Mouse (Mus musculus) forebrain, postnatal 0 days (tissue): Measurements from ENCODE around the gene Reep3. TPM values are rescaled to one million over a fixed set of nuclear protein-coding genes. Genes with fewer than 3 reads are reported as not detected.

ENCODE experiments used
- ATAC-seq: fragments of 200-750 bp; cut with Nextera tagmentation; 2 replicates; pipeline ENCODE4 v1.8.0; 2017; ENCODE audit warnings: mild to moderate bottlenecking, moderate library complexity
- DNase-seq: peaks from one replicate; pipeline ENCODE4 v3.0.0-alpha.2; 2015
- H3K27ac ChIP-seq: fragments of 300-500 bp; sonication (generic); 2 replicates; pipeline ENCODE4 v1.5.1; 2014; ENCODE audit warnings: low read depth, mild to moderate bottlenecking, antibody characterized with exemption, low read length, moderate library complexity, mixed read lengths
- H3K27me3 ChIP-seq: fragments of 300-500 bp; sonication (generic); 2 replicates; pipeline ENCODE4 v1.6.1; 2014; ENCODE audit warnings: mild to moderate bottlenecking, low read length, mixed read lengths; ENCODE audit not compliant: insufficient read depth
- H3K36me3 ChIP-seq: fragments of 300-500 bp; sonication (generic); 2 replicates; pipeline ENCODE4 v1.6.1; 2014; ENCODE audit warnings: mild to moderate bottlenecking, moderate library complexity; ENCODE audit not compliant: insufficient read depth
- H3K4me1 ChIP-seq: fragments of 300-500 bp; sonication (generic); 2 replicates; pipeline ENCODE4 v1.6.1; 2014; ENCODE audit warnings: antibody characterized with exemption; ENCODE audit not compliant: insufficient read depth
- H3K4me2 ChIP-seq: fragments of 300-500 bp; sonication (generic); 2 replicates; pipeline ENCODE4 v1.6.1; 2014; ENCODE audit warnings: low read depth, mild to moderate bottlenecking, moderate library complexity
- H3K4me3 ChIP-seq: fragments of 300-500 bp; sonication (generic); 2 replicates; pipeline ENCODE4 v1.5.1; 2014; ENCODE audit warnings: low read depth, low read length, mixed read lengths
- H3K9ac ChIP-seq: fragments of 300-500 bp; sonication (generic); 2 replicates; pipeline ENCODE4 v1.6.1; 2014; ENCODE audit warnings: mild to moderate bottlenecking
- H3K9me3 ChIP-seq: fragments of 300-500 bp; sonication (generic); 2 replicates; pipeline ENCODE4 v1.6.1; 2016; ENCODE audit warnings: low read length
- CTCF ChIP-seq: sonication (generic); IDR thresholded peaks from 2 replicates; pipeline ENCODE4 v1.5.1; 2016; ENCODE audit warnings: antibody characterized with exemption, control low read depth, low read depth
- WGBS: fragments of 180-500 bp; shearing (Covaris S2); extraction: QIAGEN DNeasy Blood & Tissue Kit; methylation state at CpG from one replicate; pipeline ENCODE4 v1.1.7; 2014; 5-methylcytosine and 5-hydroxymethylcytosine counted together
- polyA plus RNA-seq: library from polyadenylated mRNA; unstranded; fragments of >200 nt; fragmentation: Nextera tagmentation; extraction: Ambion mirVana; gene quantifications from 2 replicates; pipeline ENCODE4 v1.2.1, GENCODE M21; 2015
- total RNA-seq: library from RNA; depleted of rRNA; stranded (reverse); fragments of >200 nt; gene quantifications from 2 replicates; pipeline ENCODE4 v1.2.3, GENCODE M21; 2014

The Reep3 gene
- total and polyA plus RNA-seq, 2 experiments from 2014 or later: 23.7 to 30.8 TPM

- Histone ChIP-seq H3K4me1 (peaks cover 3% of the 10 kb centered on the region), H3K4me3 (no peak overlapping the region), H3K9ac (no peak overlapping the region), H3K27me3 (no peaks in the 10 kb centered on the region), H3K9me3 (no peaks in the 10 kb centered on the region), H3K36me3 (no peaks in the 10 kb centered on the region), H3K4me2 (no peak overlapping the region), H3K27ac (0 out of 2 replicates have a peak overlapping the region, but pooled peaks have one; percentile 2)
- peak; percentile 58 for ATAC-seq
- TF ChIP-seq CTCF: no peak
- 12% methylated on average over 9 of the region's 9 CpGs for WGBS
- peak; percentile 41 for DNase-seq
Observed at GRCm38 (mm10) chr10:67053475-67053874, 43.3 kb downstream of the Reep3 start.

GRCm38 (mm10) chr10:67052429-67052828, 44.3 kb downstream of the Reep3 start:
- Histone ChIP-seq H3K36me3 (no peaks in the 10 kb centered on the region), H3K4me1 (peaks cover 10% of the 10 kb centered on the region), H3K9ac (no peak overlapping the region), H3K4me3 (no peak overlapping the region), H3K27ac (no peak overlapping the region), H3K27me3 (no peaks in the 10 kb centered on the region), H3K4me2 (no peak overlapping the region), H3K9me3 (no peaks in the 10 kb centered on the region)
- DNase-seq (no peak), ATAC-seq (no peak)
- TF ChIP-seq CTCF: no peak
- 72% methylated on average over 9 of the region's 9 CpGs for whole genome bisulfite sequencing

GRCm38 (mm10) chr10:67051466-67051865, 45.3 kb downstream of the Reep3 start:
- no peak for DNase-seq
- Histone ChIP-seq H3K9me3 (no peaks in the 10 kb centered on the region), H3K4me2 (no peak overlapping the region), H3K36me3 (no peaks in the 10 kb centered on the region), H3K4me1 (peaks cover 10% of the 10 kb centered on the region), H3K27ac (no peak overlapping the region), H3K27me3 (no peaks in the 10 kb centered on the region), H3K4me3 (no peak overlapping the region), H3K9ac (no peak overlapping the region)
- 84% methylated on average over 5 of the region's 5 CpGs for WGBS
- TF ChIP-seq CTCF: no peak
- ATAC-seq: no peak

- 59% methylated on average over 6 of the region's 7 CpGs for WGBS
Observed at GRCm38 (mm10) chr10:67050766-67051165, 46.0 kb downstream of the Reep3 start.

GRCm38 (mm10) chr10:67049621-67050020, 47.1 kb downstream of the Reep3 start:
- Histone ChIP-seq H3K9ac (no peak overlapping the region), H3K4me2 (no peak overlapping the region), H3K36me3 (no peaks in the 10 kb centered on the region), H3K4me1 (peaks cover 13% of the 10 kb centered on the region), H3K9me3 (no peaks in the 10 kb centered on the region), H3K4me3 (no peak overlapping the region), H3K27ac (no peak overlapping the region), H3K27me3 (no peaks in the 10 kb centered on the region)
- no peak for ATAC-seq
- WGBS: 87% methylated on average over 7 of the region's 7 CpGs
- TF ChIP-seq CTCF: no peak
- no peak for DNase-seq

More at GRCm38 (mm10) chr10:67050766-67051165, 46.0 kb downstream of the Reep3 start:
- H3K27me3 ChIP-seq: no peaks in the 10 kb centered on the region
- peaks cover 10% of the 10 kb centered on the region for H3K4me1 ChIP-seq
- DNase-seq: no peak
- no peak for TF ChIP-seq CTCF
- no peak overlapping the region for H3K4me2 ChIP-seq
- no peaks in the 10 kb centered on the region for H3K9me3 ChIP-seq
- ATAC-seq: no peak
- no peak overlapping the region for H3K27ac ChIP-seq
- H3K4me3 ChIP-seq: no peak overlapping the region
- no peak overlapping the region for H3K9ac ChIP-seq
- H3K36me3 ChIP-seq: no peaks in the 10 kb centered on the region

- Histone ChIP-seq H3K4me3 (no peak overlapping the region), H3K27ac (no peak overlapping the region), H3K27me3 (no peaks in the 10 kb centered on the region), H3K9me3 (no peaks in the 10 kb centered on the region), H3K36me3 (no peaks in the 10 kb centered on the region), H3K4me1 (peaks cover 13% of the 10 kb centered on the region), H3K4me2 (no peak overlapping the region), H3K9ac (no peak overlapping the region)
- 93% methylated on average over 13 of the region's 13 CpGs for WGBS
- no peak for DNase-seq
- no peak for ATAC-seq
- TF ChIP-seq CTCF: no peak
Observed at GRCm38 (mm10) chr10:67048871-67049615, 47.7 kb downstream of the Reep3 start.
